Mouse (Mus musculus) ZHBTc4 (cell line): ENCODE results near the gene Bglap2.
"Not testable (repeated sequence)": the region's sequence is repeated elsewhere in the genome, so short reads cannot be mapped to it uniquely, and the experiment has no call there.

ENCODE experiments used
- DNase-seq: peaks from one replicate; pipeline ENCODE4 v3.0.0-alpha.2; 2011; ENCODE audit warnings: low read depth, low spot score

Gene Bglap2

GRCm38 (mm10) chr3:88393776-88394375, 15.4 kb upstream of the Bglap2 start:
- DNase-seq: no peak

DNA sequence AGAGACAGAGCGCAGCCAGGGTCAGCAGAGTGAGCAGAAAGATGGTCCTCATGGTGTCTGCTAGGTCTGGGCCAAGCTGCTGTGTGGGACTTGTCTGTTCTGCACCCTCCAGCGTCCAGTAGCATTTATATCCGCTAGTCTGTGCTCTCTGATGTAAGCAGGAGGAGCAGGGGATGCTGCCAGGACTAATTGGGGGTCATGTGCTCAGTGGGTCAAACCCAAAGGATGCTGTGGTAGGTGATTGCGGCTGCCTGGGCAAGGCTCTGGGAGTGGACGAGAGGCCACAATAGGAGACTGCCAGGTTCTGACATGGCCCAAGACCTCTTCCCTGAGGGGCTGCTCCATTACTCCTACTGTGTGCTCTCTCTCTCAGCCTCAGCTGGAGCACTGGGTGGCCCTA, 5.9 kb upstream of the Bglap2 start, which contains the start of gene Bglap:
Gene Bglap (minus strand): TSS at position 101 of the 400 bp plus-strand sequence.
- no peak for DNase-seq

GRCm38 (mm10) chr3:88382383-88382782, 3.9 kb upstream of the Bglap2 start:
- not testable (repeated sequence) for DNase-seq

DNA sequence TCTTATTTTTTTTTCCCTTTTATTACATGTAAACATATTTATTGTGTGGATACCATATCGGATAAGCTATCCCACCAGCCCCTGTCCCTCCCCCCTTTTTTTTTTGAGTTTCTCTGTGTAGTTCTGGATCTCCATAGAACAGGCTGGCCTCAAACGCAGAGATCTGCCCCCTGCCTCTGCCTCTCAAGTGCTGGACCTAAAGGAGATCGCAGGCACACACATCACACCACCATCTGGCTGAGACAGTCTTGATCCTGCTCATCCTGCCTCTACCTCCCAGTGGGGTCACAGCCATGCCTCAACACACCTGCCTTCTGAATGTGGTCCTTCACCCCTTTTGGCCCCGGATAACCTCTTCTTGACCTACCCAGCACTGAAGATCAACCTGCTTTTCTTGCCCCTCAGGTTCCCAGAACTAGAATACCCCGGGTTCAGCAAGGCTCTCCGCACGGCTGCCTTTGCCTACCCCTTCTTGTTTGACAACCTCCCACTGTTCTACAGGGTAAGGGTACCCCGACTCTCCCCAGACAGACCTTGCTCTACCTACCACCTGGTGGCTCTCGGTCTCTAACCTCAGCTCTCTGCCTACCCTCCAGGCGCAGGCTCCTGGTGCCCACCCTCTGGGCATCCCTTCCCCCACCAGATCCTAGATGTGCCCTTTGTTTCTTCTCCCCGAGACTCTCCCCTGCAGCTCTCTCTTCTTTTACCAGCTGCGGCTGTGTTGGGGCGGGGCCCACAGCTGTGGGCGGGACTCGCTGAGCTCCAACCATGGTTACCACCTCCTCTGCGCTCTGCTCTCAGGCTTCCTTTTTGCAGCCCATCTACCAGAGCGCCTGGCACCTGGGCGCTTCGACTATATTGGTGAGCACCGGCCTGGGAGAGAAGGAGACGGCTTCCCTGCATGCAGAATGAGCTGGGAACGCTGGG, 3.2 kb upstream of the Bglap2 start:
- peak; percentile 74 for DNase-seq

- DNase-seq: not testable (repeated sequence)
These were observed 1.9 kb downstream of the Bglap2 start for GRCm38 (mm10) chr3:88376644-88377043.

DNA sequence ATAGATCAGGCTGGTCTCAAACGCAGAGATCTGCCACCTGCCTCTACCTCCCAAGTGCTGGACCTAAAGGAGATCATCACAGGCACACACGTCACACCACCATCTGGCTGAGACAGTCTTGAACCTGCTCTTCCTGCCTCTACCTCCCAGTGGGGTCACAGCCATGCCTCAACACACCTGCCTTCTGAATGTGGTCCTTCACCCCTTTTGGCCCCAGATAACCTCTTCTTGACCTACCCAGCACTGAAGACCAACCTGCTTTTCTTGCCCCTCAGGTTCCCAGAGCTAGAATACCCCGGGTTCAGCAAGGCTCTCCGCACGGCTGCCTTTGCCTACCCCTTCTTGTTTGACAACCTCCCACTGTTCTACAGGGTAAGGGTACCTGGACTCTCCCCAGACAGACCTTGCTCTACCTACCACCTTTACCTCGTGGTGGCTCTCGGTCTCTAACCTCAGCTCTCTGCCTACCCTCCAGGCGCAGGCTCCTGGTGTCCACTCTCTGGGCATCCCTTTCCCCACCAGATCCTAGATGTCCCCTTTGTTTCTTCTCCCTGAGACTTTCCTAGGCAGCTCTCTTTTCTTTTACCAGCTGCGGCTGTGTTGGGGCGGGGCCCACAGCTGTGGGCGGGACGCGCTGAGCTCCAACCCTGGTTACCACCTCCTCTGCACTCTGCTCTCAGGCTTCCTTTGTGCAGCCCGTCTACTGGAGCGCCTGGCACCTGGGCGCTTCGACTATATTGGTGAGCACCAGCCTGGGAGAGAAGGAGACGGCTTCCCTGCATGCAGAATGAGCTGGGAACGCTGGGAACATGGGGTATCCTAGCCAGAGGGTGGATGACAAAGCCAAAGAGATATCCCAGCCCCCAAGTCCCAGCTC, 2.5 kb downstream of the Bglap2 start:
- peak; percentile 79 for DNase-seq

DNA sequence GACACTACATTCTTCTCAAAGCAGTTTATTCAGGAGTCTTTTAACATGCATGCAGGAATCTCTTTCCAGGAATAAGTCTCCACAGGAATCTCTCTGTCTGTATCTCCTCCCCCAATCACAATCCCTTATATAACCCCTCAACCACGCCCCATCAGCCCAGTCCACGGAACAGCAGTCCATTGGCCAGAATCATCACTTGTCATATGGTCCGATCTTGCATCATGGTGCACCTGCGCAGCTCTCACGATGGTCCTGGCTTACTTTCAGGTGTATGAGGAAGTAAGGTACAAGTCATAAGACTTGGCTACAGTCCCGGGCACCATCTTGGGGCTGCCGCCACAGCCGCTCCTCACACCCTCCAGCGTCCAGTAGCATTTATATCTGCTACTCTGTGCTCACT, 5.9 kb downstream of the Bglap2 start, which contains the start of gene Bglap3:
Gene Bglap3 (minus strand): TSS at position 101 of the 400 bp plus-strand sequence.
- not testable (repeated sequence) for DNase-seq

- DNase-seq: not testable (repeated sequence)
These were observed 10.0 kb downstream of the Bglap2 start for GRCm38 (mm10) chr3:88368511-88368910.

DNA sequence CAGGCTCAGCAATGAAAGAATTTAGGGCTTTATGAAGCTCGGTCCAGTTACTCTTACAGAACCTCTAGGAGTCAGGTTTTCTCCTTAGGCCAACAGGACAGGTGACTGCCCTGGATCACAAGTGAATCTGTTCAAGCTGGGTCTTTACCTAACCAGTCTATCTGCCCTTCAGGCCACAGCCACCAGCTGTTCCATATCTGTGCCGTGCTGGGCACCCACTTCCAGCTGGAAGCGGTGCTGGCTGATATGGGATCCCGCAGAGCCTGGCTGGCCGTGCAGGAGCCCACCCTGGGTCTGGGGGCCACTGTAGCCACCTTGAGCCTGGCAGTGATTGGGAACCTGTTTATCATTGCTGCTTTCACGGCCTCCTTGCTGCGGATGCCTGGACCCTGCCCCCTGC, 11.0 kb downstream of the Bglap2 start:
- not testable (repeated sequence) for DNase-seq

GRCm38 (mm10) chr3:88366830-88367428, 11.6 kb downstream of the Bglap2 start:
- DNase-seq: peak; percentile 63

GRCm38 (mm10) chr3:88365705-88366361, 12.7 kb downstream of the Bglap2 start:
- DNase-seq: peak; percentile 49

GRCm38 (mm10) chr3:88364337-88364736, 14.2 kb downstream of the Bglap2 start, which contains the start of gene Paqr6:
Gene Paqr6 (plus strand): TSS chr3:88364584.
- peak; percentile 94 for DNase-seq

- no peak for DNase-seq
These were observed 14.8 kb downstream of the Bglap2 start for GRCm38 (mm10) chr3:88363700-88364099.

- DNase-seq: no peak
These were observed 16.7 kb downstream of the Bglap2 start for GRCm38 (mm10) chr3:88361612-88362313.

GRCm38 (mm10) chr3:88361096-88361495, 17.4 kb downstream of the Bglap2 start:
- no peak for DNase-seq

DNA sequence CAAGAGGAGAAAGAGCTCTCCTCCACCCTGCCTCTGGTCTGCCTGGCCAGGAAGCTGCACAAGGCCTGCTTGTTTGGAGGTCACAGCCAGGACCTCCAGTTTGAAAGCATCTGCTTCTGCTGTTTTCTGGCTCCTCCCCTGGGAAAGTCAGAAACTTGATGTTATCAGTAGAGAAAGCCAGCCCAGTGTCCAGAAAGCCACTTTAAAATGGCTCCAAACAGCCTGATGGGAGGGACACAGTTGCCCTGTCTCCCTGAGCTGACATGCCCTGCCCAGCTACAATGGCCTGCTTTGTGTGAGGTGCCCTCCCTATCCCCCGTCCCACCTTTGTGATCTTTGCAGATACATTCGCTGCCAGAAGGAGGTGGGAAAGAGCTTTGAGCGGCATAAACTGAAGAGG, 18.5 kb downstream of the Bglap2 start:
- DNase-seq: no peak

DNA sequence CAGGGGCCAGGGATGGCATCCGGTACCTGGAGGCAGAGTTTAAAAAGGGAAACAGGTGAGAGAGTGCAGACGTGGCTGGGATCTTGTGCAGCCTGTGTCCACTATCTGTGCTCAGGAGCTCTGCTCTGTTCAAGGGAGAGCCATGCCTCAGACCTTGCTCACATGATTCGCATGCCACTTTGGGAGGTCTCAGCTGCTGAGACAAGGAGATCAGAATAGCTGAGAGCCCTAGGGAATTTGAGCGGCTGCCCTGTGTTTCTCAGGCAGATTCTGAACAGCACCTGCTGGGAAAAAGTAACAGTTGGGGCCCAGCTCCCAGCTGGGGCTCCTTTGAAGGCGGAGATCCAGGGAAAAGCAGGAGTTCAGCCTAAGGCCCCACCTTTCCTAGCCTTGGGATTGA, 18.9 kb downstream of the Bglap2 start:
- DNase-seq: no peak

DNA sequence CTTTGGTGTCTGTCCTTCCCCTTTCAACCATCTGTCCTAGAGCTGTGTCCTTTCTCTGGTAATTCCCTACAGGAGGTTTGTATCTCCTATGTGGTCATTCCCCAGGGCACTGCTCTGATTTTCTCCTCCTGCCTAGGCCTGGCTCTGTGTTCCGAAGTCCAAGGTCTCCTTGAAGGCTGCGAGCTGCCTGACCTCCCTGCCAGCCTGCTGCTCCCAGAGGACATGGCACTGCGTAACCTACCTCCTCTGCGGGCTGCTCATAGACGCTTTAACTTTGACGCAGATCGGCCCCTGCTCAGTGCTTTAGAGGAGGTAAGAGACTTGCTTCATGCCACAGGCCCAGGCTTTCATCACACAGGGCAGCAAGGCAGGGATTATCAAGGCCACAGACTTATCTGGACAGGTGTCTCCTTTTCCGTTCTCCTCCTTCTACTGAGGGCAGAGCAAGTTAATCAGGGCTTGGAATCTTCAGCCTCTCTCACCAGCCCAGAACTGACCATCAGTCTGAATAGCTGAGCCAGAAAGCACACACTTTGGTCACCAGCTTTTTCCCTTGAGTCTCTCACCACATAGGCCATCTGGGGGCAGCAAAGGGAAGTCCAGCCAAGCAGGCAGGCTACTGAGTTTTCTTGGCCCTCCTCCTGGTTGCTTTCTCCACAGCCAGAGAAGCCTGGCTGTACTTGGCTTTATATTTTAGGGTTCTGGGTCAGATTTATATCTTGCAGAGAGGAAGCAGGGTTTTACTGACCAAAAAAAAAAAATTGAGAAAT, 23.9 kb downstream of the Bglap2 start:
- DNase-seq: no peak

- DNase-seq: no peak
These were observed 25.6 kb downstream of the Bglap2 start for GRCm38 (mm10) chr3:88352907-88353306.
